Mouse (Mus musculus): ENCODE results near the gene Ptprd.

Ptprd gene

DNA sequence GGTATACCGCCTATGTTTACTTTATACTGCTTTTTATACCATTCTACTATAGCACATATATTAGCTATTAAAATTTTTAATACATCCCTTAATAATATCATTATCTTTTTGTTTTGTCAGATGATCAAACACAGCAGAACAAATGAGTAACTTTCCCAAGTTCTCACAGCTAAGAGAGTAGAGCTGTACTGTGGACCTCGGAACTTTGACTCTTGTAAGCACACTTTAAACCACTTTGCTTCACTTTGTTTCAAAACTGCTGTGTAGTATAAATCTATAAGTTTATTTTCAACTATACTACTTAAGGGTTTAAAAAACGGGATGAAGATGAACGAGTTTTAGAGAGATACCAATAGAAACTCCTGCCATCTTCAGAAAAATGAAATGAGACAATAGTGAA lies 1789.6 kb downstream of the Ptprd start:
- TF ChIP-seq GATA4 (IDR thresholded peaks at IDR 0.05; ENCODE audit: insufficient replicate concordance, low read length): no peak

DNA sequence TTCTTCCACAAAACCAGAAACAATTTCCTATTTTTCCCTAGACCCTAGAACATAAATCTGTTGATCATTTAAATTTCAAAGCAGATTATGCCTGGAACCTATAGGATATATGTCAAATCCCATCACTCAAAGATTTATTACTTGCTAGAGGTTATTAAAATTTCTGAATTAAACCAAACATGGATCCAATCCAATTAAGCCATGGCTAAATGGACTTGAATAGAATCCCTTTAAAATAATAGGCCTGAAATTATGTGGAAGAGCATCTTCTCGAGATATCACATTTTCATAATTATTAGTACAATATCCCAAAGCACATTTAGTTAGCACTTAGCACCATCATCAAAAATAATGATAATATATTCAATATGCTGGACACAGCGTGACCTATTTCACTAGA lies 1792.1 kb downstream of the Ptprd start:
- no peak for TF ChIP-seq GATA4 (IDR thresholded peaks at IDR 0.05; ENCODE audit: insufficient replicate concordance, low read length)

DNA sequence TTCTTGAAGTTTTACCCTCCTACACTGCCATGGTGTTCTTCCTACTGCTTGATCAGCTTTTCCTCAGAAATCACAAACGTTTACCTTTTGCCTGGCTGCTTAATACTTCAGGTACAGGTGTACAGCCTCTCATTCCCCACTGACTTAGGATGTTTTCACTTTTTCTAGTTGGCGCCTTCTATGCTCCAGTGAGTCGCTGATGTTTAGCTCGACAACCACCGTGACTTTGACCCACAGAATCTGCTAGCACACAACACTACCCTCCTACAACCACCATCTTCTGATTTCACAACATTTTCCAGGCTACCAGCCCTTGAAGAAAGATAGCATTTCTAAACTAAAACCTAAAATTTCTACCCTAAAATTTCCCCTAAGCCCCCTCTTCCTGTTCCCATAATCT lies 1794.1 kb downstream of the Ptprd start:
- TF ChIP-seq GATA4 (IDR thresholded peaks at IDR 0.05; ENCODE audit: insufficient replicate concordance, low read length): no peak

DNA sequence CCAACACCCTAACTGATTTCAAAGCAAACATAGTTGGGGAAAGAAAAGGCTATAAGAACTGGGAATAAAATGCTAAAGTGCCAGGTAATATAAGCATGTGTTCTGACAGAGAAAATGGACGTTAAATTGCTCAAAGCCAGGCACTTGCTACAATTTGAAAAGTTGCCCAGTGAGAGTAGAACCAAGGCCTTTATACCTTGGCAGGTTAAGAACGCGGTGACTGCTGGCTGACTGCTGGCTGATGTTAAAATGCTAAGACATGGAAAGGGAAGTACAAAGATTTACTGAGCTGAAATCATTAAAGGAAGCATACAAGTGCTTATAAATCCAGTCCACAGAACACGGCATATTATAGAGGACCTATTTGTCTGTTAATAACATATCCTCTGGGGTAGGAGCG lies 1796.1 kb downstream of the Ptprd start:
- TF ChIP-seq GATA4 (IDR thresholded peaks at IDR 0.05; ENCODE audit: insufficient replicate concordance, low read length): no peak

DNA sequence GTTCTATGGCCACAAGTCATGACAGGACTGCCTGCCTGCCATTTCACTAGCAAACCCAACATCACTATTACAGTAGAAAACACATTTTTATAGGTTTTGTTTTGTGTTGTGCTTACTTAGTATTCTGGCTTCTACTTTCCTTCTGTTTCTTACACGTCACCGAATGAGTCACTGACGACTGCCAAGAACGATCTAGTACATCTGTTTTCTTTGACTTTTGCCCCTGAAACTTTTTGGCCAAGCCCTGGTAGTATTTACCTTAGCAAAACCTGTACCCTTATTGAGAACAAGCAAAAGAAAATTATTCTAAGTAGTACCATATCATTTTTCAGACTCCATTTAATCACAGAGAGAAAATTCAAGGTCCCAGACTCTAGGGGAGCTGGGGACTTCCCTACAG lies 1797.2 kb downstream of the Ptprd start:
- TF ChIP-seq GATA4 (IDR thresholded peaks at IDR 0.05; ENCODE audit: insufficient replicate concordance, low read length): no peak

DNA sequence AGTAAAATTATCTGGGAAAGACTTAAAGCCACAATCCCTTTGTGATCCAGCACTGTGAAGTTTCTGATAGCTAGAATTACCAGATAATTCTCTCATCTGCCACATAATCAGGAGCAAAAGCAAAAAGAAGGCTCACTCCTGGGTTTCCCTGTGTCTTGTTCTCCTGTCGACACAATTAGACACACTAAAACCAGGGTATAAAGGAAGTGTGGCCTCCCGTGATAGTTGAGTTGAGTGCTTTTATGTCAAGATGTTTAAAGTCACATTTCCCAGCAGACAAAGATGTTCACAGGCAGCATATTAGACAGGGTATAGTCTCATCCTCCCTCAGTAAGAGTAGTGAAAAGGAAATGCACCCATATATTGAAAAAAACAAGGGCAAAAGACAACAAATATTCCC lies 1801.7 kb downstream of the Ptprd start:
- no peak for TF ChIP-seq GATA4 (IDR thresholded peaks at IDR 0.05; ENCODE audit: insufficient replicate concordance, low read length)

DNA sequence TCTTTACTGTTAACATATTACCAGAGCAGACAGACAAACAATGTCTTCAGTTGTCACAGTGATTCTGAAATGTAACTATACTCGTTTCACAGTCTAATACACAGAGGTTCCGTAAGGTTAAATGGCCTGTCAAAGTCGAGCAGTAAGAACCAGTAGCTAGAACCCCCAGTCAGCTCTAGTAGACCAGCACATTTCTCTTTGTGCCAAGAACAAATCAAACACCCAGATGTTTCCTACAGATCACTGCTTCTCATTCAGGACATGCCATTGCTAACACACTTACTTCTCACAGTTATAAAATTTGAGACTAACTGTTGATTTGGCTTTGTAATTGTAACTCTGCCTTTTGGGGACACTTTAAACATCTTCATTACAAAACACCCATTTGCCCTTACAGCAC lies 1802.6 kb downstream of the Ptprd start:
- no peak for TF ChIP-seq GATA4 (IDR thresholded peaks at IDR 0.05; ENCODE audit: insufficient replicate concordance, low read length)

DNA sequence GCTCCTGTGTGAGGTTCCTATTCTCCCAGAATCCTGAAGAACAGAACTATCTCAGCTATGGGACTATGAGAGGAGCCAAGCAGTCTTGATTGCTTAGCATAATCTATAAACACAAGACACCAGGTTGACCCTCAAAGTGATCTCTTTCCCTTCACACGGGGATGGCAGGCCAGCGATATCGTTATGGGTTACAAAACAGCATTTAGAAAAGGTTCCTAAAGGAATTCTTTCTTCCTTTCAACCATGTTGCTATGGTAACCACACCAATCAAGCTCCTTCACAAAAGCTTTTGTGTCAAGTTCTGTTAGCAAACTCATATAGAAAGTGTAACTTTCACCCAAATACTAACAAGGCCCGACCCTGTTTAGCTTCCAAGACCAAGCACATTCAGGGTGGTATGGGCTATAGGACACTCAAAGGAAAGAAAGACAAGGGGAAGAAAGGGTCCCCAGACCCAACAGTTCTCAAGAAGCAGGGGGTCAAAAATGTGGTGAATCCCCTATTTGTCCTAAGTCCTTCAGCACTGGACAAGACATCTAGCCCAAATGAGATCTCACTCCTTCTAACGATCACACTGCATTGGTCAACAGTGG lies 1805.8 kb downstream of the Ptprd start:
- no peak for TF ChIP-seq GATA4 (IDR thresholded peaks at IDR 0.05; ENCODE audit: insufficient replicate concordance, low read length)

DNA sequence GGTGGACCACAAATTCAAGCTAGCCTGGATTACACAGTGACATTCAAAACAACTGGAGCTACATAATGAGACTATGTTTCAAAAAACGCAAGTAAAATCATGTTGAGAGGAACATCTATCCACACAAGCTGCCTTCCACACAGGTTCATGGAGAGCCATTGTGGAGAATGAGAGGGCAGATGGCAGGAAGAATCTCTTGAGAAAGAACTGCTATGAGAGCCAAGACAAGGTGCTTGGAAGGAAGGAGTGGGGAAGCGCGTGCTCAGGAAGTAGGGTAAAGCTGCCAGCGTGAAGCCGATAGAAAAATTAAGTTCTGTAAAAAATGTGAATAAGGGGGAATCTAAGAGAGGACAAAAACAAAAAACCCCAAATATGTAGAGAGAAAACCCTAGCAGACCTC lies 1808.5 kb downstream of the Ptprd start:
- no peak for TF ChIP-seq GATA4 (IDR thresholded peaks at IDR 0.05; ENCODE audit: insufficient replicate concordance, low read length)

DNA sequence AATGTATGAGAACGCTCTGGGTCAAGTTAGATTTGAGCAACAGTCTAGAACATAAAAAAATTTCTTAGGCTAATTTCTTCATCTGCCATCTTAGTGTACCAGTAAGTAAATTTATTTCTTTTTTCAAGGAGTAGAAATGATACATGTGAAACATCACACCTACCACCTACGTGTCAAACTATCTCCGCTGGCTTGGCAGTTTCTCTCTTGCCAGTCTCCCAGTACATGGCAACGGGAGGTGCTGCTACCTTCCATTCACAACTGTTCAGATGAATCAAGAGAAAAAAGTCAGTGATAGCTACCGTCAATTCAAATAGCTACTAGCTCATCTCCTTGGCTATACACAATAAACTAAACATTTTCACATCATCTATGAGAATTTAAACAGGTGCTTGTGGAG lies 1823.9 kb downstream of the Ptprd start:
- no peak for TF ChIP-seq GATA4 (IDR thresholded peaks at IDR 0.05; ENCODE audit: insufficient replicate concordance, low read length)

DNA sequence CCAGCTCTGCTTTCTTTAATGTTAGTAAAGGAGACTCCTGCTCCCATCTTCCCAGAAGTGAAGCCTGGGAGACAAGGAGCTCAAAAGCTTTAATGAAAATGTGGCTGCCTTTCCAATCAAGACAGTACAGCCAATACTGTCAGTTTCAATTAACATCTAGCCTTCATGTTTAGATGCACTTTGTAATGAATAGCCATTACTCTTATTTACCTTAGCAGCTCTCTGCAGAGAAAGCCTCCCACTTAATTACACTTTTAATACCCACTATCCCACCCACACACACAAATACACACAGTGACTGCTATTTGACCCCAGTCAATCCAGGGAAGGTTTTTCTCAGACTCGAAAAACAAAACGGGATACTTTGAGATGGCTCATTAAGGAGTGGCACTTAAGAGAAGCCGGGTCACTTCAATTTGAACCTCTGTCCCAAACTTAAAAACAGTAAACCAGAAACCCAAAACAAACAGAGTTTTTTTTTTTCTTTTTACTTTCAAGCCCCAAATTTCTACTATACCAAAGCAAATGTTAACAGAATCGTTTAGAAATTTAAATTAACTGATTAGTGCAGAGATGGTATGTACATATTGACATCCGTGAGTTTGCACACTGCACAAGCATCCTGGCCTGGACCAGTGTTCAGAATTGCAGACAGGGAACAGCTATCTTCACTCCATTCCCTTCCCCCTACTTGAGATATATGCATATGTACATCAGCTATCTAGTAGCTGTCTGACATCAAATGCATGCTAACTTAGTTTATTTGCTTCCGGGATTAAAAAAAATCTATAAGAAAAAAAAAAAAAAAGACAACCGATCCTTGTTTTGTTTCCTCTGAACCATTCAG lies 1824.6 kb downstream of the Ptprd start:
- no peak for TF ChIP-seq GATA4 (IDR thresholded peaks at IDR 0.05; ENCODE audit: insufficient replicate concordance, low read length)

DNA sequence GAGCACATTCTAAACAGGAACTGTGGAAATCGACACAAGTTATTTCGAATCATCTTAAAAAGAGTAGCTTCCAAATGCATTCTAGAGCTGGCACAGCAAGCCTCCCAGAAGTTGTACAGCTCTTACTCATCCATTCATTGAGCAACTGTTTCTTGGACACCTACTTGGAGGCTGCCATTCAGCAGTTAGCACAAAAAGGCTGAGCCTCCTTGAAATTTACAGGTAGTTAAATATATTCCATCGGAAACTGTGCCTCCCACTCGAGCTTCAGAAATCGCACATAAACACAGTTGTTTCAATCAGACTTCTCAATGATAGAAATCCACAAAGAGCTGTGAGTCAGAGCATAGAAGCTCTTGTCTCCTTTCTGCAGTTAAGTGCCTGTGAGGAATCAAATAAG lies 1825.9 kb downstream of the Ptprd start:
- no peak for TF ChIP-seq GATA4 (IDR thresholded peaks at IDR 0.05; ENCODE audit: insufficient replicate concordance, low read length)

DNA sequence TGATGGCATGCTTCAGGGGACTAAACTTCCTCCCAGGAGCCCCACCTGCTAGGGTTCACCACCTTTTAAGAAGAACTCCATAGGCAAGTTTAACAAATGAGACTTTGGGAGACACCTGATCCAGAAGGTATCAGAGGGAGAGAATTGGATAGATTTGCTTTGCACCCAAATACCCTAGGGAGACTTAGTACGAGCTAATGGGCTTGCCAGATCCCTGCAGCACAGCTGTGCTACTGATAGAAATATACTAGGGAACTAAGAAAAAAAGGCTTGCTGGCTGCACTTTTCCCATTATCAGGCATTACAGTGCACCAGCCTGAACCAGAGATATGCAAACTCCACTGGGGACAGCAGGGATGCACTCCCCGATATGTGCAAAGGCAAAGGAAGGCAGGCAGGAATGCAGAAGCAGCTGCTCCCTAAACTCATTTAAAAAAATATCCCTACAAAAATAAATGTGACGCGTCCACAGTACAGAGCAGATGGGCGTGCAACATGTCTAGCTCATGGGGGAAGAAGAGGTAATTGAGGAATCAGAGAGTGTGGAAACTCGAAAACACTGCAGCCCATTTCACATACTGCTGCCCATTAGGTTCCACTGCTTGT lies 1831.3 kb downstream of the Ptprd start:
- no peak for TF ChIP-seq GATA4 (IDR thresholded peaks at IDR 0.05; ENCODE audit: insufficient replicate concordance, low read length)

DNA sequence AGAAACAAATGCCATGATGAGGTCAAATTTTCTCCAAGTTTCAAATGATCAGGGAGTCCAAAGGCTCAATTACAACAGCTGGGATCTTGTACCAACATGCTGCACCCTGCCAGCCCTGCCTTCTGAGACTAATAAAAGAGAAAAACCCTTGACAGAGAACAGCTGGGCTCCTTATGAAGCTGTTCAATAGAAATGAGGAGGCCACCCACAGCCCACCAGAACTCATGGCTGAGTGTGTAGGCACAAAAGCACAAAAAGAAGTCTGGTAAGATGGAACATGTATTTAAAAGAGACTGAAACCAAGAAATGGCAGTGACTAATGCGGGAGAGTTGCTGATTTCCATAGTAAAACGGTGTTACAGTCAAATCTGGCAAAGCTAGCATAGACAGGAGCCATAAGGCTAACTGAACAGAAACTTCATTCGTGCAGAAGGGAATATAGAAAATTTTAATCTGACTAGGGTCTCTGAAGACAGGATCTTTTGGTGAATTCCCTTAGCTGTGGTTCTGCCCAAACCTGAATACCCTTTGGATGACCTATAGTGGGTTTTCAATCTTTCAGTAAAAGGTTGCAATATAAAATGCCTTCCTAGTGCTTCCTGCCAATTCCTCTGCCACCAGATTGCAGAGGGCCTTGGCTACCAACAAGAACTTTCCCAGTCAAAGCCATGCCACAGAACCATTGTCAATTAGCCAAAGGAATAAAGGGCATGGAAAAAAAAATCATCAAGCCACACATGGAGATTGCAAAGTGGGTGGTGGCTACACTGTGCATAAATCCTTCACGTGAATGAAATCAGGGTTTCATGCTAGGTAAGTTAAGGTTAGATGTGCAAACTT lies 1841.5 kb downstream of the Ptprd start:
- peak; percentile 31; the same call in 1 of the 2 replicates for TF ChIP-seq GATA4 (IDR thresholded peaks at IDR 0.05; ENCODE audit: insufficient replicate concordance, low read length)

DNA sequence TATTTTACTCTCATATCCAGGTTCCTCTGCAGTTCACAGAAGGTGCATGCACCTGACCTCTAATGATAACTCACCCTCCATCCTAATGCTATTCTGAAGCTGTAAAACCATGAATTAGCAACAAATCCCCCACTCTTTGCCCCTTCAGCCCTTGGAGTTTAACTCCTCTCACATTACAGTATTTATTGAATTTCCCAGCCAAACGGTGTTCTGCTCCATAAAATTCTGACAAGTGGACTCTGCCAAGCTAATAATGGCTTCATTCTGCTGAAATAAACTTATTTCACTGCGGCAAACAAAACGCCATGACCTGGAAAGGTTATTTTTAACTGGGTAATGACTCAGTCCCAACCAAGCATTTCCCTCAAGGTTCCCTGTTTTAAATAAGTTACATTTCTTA lies 1842.7 kb downstream of the Ptprd start:
- TF ChIP-seq GATA4 (IDR thresholded peaks at IDR 0.05; ENCODE audit: insufficient replicate concordance, low read length): no peak
